Mouse (Mus musculus) G1E (cell line): Measurements from ENCODE around the gene Pkn3. TPM values are rescaled to one million over a fixed set of nuclear protein-coding genes. Genes with fewer than 3 reads are reported as not detected.

Source experiments
- ATAC-seq: 2 replicates; pipeline ENCODE4 v1.8.0; 2016; ENCODE audit warnings: mild to moderate bottlenecking; ENCODE audit not compliant: insufficient number of reproducible peaks, poor library complexity, low FRiP score, severe bottlenecking; ENCODE audit errors: extremely low read depth
- DNase-seq: peaks from one replicate; pipeline ENCODE4 v3.0.0; 2012; ENCODE audit warnings: low spot score
- H3K27me3 ChIP-seq: 2 replicates; pipeline ENCODE4 v1.6.1; 2012; ENCODE audit warnings: mild to moderate bottlenecking, low read length, inconsistent platforms; ENCODE audit not compliant: insufficient read depth
- H3K36me3 ChIP-seq: replicated peaks from 2 replicates; pipeline ENCODE3; 2012; ENCODE audit warnings: mild to moderate bottlenecking, inconsistent platforms
- H3K4me1 ChIP-seq: 2 replicates; pipeline ENCODE4 v1.6.1; 2012; ENCODE audit warnings: low read depth, low read length, inconsistent platforms, mixed read lengths; ENCODE audit not compliant: insufficient read depth
- H3K4me3 ChIP-seq: 2 replicates; pipeline ENCODE4 v1.5.1; 2012; ENCODE audit warnings: low read depth, mild to moderate bottlenecking, inconsistent platforms, low read length, moderate library complexity, mixed read lengths
- H3K9me3 ChIP-seq: replicated peaks from 2 replicates; pipeline ENCODE4 v1.6.1; 2012; ENCODE audit warnings: inconsistent platforms
- CTCF ChIP-seq: IDR thresholded peaks from 2 replicates; pipeline ENCODE4 v1.5.1; 2012; ENCODE audit warnings: low read depth, low read length, inconsistent platforms, mixed read lengths
- GATA1 ChIP-seq: IDR thresholded peaks from 2 replicates; pipeline ENCODE4 v1.6.1; 2012; ENCODE audit warnings: borderline replicate concordance, low read length, inconsistent platforms, mixed read lengths
- GATA2 ChIP-seq: IDR thresholded peaks from 2 replicates; pipeline ENCODE4 v1.6.1; 2012; ENCODE audit warnings: low read depth, low read length, inconsistent platforms, borderline replicate concordance
- POLR2AphosphoS5 ChIP-seq: IDR thresholded peaks from 2 replicates; pipeline ENCODE4 v1.6.1; 2012; ENCODE audit warnings: low read depth, low read length, inconsistent platforms; ENCODE audit not compliant: insufficient replicate concordance
- TAL1 ChIP-seq: conservative IDR thresholded peaks from 2 replicates; pipeline ENCODE4 v1.6.1; 2012; ENCODE audit warnings: low read depth, low read length, inconsistent platforms, mixed read lengths
- polyA plus RNA-seq: library from polyadenylated mRNA; stranded (reverse); fragments of >175 nt; gene quantifications from 2 replicates; pipeline ENCODE4 v1.2.3, GENCODE M21; 2012
- total RNA-seq, 2 experiments: library from RNA; stranded (forward) in 1 of 2; stranded (reverse) in 1 of 2; fragments of 200-1000 nt in 1 of 2; fragments of >200 nt in 1 of 2; fragmentation: Nextera tagmentation in 1 of 2; gene quantifications; 2 replicates each; pipeline ENCODE4 v1.2.3; 2014 to 2017

Pkn3 gene
- total and polyA plus RNA-seq, 3 experiments: 2.4 to 14.5 (median 4.5) TPM

- ATAC-seq (no peak), DNase-seq (no peak)
- peaks cover 15% of the 10 kb centered on the region for H3K36me3 ChIP-seq
- peak overlapping the region; percentile 80 for H3K4me3 ChIP-seq
- no peaks in the 10 kb centered on the region for H3K27me3 ChIP-seq
- peaks cover 49% of the 10 kb centered on the region for H3K4me1 ChIP-seq
- TF ChIP-seq TAL1 (no peak), CTCF (no peak), GATA1 (no peak), POLR2AphosphoS5 (no peak), GATA2 (no peak)
- H3K9me3 ChIP-seq: no peaks in the 10 kb centered on the region
Observed at GRCm38 (mm10) chr2:30063235-30063634, 14.2 kb upstream of the Pkn3 start.

- H3K4me1 ChIP-seq: peaks cover 54% of the 10 kb centered on the region
- DNase-seq: no peak
- H3K27me3 ChIP-seq: no peaks in the 10 kb centered on the region
- H3K36me3 ChIP-seq: peaks cover 20% of the 10 kb centered on the region
- H3K9me3 ChIP-seq: no peaks in the 10 kb centered on the region
- H3K4me3 ChIP-seq: peak overlapping the region; percentile 80
- TF ChIP-seq CTCF (no peak), GATA2 (no peak), TAL1 (no peak), GATA1 (no peak), POLR2AphosphoS5 (no peak)
- no peak for ATAC-seq
Observed at GRCm38 (mm10) chr2:30063791-30064190, 13.7 kb upstream of the Pkn3 start.

- Histone ChIP-seq H3K27me3 (no peaks in the 10 kb centered on the region), H3K4me3 (peak overlapping the region; percentile 80), H3K9me3 (no peaks in the 10 kb centered on the region), H3K4me1 (peaks cover 59% of the 10 kb centered on the region), H3K36me3 (peaks cover 25% of the 10 kb centered on the region)
- no peak for TF ChIP-seq POLR2AphosphoS5
- no peak for TF ChIP-seq GATA1
- no peak for TF ChIP-seq TAL1
- TF ChIP-seq GATA2: no peak
- no peak for TF ChIP-seq CTCF
- no peak for DNase-seq
- ATAC-seq: no peak
Observed at GRCm38 (mm10) chr2:30064298-30064697, 13.2 kb upstream of the Pkn3 start.

GRCm38 (mm10) chr2:30066046-30066901, 11.2 kb upstream of the Pkn3 start:
- H3K9me3 ChIP-seq: no peaks in the 10 kb centered on the region
- H3K4me1 ChIP-seq: peaks cover 62% of the 10 kb centered on the region
- H3K27me3 ChIP-seq: no peaks in the 10 kb centered on the region
- TF ChIP-seq GATA1 (no peak), CTCF (no peak), TAL1 (no peak), POLR2AphosphoS5 (no peak), GATA2 (no peak)
- H3K36me3 ChIP-seq: peaks cover 41% of the 10 kb centered on the region
- DNase-seq (peak; percentile 93), ATAC-seq (peak; percentile 66)
- peak overlapping the region; percentile 92 for H3K4me3 ChIP-seq

- Histone ChIP-seq H3K9me3 (no peaks in the 10 kb centered on the region), H3K4me3 (peak overlapping the region; percentile 92), H3K27me3 (no peaks in the 10 kb centered on the region), H3K4me1 (peaks cover 54% of the 10 kb centered on the region), H3K36me3 (peaks cover 43% of the 10 kb centered on the region)
- ATAC-seq (no peak), DNase-seq (peak; percentile 52)
- no peak for TF ChIP-seq POLR2AphosphoS5
- TF ChIP-seq GATA1: no peak
Observed at GRCm38 (mm10) chr2:30067031-30067888, 10.2 kb upstream of the Pkn3 start.

GRCm38 (mm10) chr2:30067962-30068361, 9.5 kb upstream of the Pkn3 start:
- Histone ChIP-seq H3K36me3 (peaks cover 48% of the 10 kb centered on the region), H3K9me3 (no peaks in the 10 kb centered on the region), H3K4me3 (peak overlapping the region; percentile 92), H3K4me1 (peaks cover 54% of the 10 kb centered on the region), H3K27me3 (no peaks in the 10 kb centered on the region)
- DNase-seq: no peak
- no peak for ATAC-seq
- no peak for TF ChIP-seq CTCF
- TF ChIP-seq GATA1: no peak
- no peak for TF ChIP-seq TAL1
- no peak for TF ChIP-seq GATA2
- no peak for TF ChIP-seq POLR2AphosphoS5
